Mouse (Mus musculus) left cerebral cortex, postnatal 14 days (tissue): ENCODE data around the gene Bves. TPM values are rescaled to one million over a fixed set of nuclear protein-coding genes. Genes with fewer than 3 reads are reported as not detected.
A peak's percentile ranks its signal among the peaks of the same experiment; 100 is the strongest.
"Not testable (repeated sequence)": the region's sequence is repeated elsewhere in the genome, so short reads cannot be mapped to it uniquely, and the experiment has no call there.

Experiments used
- DNase-seq, 2 experiments: peaks; one replicate each; pipeline ENCODE4 v3.0.0; 2021 to 2022; ENCODE audit warnings: low spot score in 2 of 2, mixed read lengths in 1 of 2
- intact Hi-C: fragments of 180-260 bp; cut with DNase I; formaldehyde crosslinking; loops from one replicate; pipeline ENCODE4 v1.15.1; 2025
- long read RNA-seq, 2 experiments: library from polyadenylated mRNA; stranded (forward); transcript quantifications; one replicate each; pipeline ENCODE4 v2.0.0; 2021
- total RNA-seq, 2 experiments: library from RNA; stranded (reverse); gene quantifications; 2 replicates each; pipeline ENCODE4 v1.2.3; 2021

The Bves gene
- total RNA-seq = under 1 TPM; 0.48 to 0.82 TPM
- long read RNA-seq, experiment 1, full-length matches to known transcripts = 1 of 1 reads
- long read RNA-seq, experiment 1, partial matches to known transcripts = 0 of 1 reads
- long read RNA-seq, experiment 1, other reads (novel, unspliced or antisense) = 0 of 1 reads
- long read RNA-seq, experiment 2 = 0 reads

DNA sequence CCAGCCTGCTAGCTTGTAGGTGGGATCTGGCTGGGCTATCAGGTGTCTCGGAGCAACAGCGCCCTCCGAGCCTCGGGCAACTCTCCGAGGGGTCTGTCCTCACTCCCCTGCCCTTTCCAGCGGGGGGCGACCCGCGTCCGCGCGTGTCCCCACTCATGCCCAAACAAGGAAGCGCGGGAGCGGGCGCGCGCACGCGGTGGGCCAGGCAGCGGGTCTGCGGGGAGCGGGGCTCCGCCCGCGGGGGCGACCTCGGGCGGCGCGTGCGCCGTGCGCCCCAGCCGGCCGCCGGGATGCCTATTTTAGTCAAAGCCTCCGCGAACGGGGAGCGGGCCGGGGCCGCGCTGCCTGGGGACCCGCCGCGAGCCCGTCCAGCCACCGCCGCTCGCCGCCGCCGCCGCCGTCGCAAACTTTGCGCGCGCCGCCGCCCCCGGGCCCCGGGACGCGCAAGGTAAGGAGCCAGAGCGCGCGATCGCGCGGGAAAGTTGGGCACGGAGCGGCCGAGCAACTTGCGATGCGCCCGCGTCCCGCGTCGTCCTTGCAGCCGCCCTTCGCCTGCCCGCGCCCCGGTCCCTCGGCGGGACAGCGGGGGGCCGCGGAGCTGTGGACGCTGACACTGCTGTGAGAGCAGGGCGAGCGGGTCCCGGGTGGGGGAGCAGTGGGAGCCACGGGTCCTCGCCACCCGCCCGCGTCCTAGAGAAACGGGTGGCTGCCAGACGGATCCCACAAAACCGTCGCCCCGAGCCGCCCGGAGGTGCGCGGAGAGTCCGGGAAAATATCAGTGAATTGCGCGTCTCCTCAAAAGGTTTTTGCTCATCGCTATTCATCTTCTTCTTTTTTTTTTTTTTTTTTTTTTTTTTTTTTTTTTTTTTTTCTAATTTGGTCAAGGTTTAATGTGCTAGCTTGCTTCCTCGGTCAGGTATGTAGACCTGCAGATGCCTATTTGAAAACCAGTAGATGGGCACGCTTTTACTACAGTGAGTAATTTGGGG is at the start of gene Bves:
TSS of gene Bves (plus strand) at position 339 of the 989 bp plus-strand sequence.
- DNase-seq = peak in 1 of 2 experiments; percentile 18
- intact Hi-C loops = no loop called here

DNA sequence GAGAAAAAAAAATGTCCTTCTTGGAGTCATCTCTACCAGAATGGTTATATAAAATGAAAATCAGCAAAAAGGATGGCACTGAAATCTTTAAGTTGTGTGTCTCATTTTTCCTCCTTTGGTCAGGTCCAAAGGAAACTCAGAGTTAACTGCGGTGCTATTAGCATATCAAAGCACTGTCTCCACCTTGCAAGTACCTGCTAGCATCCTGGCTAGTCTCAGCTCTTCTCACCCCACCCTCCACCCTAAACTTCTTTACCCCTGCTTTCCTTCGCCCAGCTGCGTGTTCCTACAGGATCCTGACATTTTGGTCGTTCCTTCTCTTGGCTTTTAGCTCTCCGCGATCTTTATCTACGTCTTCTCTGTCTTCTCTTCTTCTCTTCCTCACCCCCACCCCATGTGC is 47.2 kb upstream of the Bves start:
- intact Hi-C loops = no loop called here
- no peak for DNase-seq

DNA sequence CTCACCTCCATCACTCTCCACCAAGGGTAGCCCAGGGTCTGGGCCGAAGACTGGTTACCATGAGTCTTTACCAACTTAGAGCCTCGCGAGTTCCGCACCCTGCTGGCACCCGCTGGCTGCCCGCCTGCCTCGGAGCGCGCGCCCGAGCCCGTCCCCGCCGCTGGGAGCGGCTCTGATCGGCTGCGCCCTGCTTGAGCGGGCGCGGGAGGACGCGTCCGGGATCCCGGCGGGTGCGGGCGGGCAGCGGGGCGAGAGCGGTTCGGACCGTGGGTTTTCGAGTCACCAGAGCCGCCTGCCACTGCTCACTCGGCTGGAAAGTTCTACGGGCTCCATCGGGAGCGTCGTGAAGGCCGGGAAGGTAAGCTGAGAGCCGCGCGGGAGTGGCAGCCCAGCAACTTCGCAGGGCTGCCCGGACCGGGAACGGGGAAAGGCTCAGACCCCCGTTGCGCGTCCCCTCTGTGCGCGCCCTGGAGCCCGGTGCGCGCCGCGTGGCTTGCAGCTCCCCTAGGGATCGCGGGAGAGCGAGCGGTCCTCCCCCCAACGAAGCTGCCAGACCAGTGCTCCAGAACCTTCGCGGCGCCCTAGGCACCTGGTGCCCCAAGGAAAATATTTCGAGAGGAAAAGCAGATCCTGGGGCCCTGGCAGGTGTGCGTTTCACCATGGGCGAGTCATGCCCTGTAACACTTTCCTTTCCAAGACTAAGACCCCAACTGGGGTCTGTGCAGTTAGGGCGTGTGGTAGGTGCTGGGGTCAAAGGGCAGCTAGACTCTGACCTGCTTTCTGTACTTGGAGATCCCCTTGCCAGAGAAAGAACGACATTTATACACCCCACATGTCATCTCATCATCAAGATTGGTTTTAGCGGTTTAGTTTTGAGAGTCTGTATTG is 46.1 kb upstream of the Bves start:
- intact Hi-C loops = no loop called here
- peak in 1 of 2 experiments; percentile 15 for DNase-seq

DNA sequence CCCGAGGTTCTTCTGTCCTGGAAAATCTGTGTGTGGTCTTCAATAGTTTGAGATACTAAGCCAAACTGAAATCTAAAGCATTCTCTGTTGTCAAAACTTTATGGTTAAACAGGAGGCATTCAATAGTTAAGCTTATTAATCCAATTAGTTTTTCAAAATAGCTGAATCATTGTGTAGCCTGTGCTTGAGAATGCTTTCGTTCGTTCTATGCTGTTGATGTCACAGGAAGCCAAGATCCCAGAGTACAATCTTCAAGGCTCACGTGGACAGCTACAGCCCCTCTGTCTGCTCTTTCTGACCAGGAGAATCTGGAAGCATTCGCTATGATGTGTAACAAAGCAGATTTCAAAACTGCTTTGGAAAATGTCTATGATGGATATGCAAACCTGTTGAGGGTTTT is 45.0 kb upstream of the Bves start:
- intact Hi-C loops = no loop called here

DNA sequence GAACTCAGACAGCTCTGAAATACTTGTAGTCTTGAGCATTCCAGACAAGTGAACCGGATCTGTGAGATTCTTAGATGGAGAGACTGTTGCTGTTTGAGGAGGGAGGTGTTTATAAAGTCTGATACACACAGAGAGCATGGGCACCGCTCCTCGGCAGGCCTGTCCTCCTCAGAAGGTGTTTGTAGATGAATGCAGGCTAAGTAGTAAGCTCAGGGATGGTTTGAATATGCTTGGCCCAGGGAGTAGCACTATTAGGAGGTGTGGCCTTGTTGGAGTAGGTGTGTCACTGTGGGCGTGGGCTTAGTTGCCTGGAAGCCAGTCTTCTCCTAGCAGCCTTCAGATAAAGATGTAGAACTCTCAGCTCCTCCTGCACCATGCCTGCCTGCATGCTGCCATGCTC is 43.4 kb upstream of the Bves start:
- DNase-seq, intact Hi-C loops: not testable (repeated sequence)

More for the DNA sequence above, 45.0 kb upstream of the Bves start:
- DNase-seq = no peak

DNA sequence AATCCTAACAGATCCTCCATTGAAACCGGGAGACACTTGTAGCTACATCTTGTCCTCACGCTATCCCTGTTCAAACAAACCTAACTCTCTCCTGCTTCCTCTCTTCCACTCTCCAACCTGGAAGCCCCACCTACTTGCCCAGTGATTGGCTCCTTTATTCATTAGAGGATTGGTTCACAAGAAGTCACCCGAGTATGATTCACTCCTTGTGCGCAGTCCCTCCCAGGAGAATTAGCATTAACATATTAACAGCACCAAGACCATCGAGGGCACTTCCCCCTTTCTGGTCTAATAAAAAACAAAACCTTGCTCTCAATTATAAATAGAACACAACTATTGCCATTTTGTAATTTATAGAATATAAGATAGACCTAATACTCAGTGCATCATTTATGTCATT is 40.5 kb upstream of the Bves start:
- intact Hi-C loops = no loop called here
- no peak for DNase-seq

DNA sequence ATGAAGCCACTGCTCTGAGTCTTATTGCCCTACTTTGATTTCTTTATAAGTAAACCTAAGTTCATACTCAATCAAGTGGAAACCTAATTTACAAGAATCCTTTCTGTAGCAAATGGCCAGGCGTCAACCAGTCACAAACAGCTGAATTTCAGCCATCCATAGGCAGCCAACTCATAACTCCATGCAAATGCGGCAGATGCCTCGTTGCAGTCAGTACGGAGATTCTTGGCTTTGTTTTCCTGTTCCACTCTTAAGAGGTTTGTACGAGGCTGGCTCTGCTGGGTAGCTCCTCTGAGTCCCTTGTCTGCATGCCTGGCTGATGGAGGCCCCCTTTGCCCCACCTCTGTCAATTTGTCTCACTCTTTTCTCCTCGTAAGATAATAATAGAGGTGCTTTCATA is 37.1 kb upstream of the Bves start:
- DNase-seq = peak in 1 of 2 experiments; percentile 5
- intact Hi-C loops = no loop called here

DNA sequence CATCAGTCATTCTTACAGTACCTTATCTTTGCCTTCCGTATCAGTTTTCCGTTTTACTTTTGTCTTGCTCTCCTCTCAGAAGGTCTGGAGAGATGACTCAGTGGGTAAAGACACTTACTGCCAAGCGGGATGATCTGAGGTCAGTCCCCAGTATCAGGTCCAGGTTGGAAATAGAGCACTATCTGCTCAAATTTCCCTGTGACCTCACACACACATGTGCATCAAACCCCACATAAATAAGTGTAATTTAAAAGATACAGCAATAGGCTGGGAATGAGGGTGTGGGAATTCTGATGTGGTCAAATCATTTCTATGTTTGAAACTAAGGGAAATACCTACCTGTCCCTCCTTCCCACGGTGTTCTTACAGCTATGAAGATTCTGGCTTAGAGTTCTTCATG is 36.1 kb upstream of the Bves start:
- no peak for DNase-seq

DNA sequence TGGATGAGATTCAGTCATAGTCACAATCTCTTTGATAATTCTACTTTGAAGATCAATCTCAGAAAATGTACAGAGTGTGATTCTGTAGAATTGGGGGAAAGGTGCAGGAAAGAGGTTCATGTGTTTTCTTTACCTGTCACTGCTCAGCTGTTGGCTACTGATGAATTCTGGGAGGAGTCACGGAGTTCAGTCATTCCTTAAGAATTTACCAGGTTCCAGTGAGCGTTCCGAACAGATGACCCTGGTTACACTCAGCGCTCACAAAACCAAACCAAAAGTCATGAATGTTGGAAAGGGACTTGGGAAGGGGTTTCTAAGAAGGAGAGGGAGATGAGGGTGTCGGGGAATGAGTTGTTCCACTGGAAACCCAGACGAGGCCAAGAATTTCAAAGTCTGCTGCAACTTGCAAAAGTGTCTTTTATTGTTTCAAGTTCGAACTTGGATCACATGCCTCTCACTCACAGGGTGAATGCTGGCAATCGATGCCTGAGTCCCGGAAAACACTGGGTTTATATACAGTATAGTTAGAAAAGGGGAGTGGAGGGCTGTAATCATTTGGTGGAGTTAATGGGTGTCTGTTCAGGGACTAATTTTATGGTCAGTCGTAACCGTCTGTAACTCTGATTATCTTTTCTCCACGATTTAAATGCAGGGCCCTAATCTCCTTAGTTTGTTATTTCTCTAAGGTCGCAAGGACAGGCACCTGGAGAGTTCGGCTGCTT is 32.1 kb upstream of the Bves start:
- DNase-seq = no peak
- intact Hi-C loops = no loop called here

More for the DNA sequence above, 36.1 kb upstream of the Bves start:
- intact Hi-C loops = no loop called here

DNA sequence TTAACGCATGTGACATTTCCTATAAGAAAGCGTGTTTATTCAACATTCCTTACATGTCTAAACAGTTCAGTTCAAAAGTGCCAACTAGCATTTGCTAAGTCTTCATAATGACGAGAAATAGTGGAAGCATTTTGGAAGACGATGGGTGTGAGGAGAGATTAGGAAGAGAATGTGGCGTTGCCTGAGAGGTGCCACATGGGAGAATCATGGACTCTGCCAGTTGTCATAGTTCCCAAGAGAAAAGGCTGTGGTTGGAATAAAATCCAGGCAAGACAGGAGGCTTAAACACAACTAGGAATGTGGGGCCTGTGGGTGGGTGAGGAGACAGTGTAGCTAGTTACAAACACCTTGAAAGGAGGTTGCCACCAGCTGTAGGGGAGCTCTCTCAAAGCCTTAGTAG is 30.4 kb upstream of the Bves start:
- intact Hi-C loops = no loop called here
- peak in 1 of 2 experiments; percentile 18 for DNase-seq

DNA sequence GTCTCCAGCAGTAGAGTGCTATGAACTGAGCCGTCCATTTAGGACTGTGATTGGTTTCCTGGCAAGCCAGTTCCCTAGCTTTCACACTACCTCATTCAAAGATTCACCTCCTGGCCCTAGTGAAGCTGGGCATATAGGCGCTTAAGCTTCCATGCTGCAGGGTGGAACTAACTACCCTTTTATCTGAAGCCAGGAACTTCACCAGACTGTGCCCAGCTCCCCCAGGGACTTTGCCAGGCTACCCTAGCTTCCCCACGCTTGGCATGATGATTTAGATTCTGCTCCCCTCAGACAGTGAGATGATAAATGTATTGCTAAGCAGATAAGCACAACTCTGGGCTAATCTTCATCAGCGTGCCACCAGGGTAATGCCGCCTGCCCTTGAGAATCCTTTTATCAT is 24.4 kb upstream of the Bves start:
- intact Hi-C loops = no loop called here

DNA sequence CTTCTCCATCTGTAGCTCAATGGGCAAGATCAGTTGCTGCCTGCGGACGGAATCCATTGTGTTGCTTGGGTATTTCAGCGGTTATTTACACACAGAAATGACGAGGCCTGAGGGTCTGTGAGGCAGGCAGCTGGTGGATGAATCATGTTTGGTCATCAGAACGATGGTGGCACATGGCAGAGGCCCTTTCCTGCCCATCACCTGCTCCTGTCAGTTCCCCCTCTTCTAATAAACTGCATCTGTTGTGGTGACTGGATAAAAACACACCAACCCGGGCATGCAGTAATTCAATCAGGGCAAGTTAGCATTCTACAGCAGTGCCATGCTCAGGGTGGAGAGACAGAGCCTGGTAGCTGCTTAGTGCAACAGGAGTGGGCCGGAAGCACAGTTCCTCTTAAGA is 23.9 kb upstream of the Bves start:
- no peak for DNase-seq
- intact Hi-C loops = no loop called here

More for the DNA sequence above, 24.4 kb upstream of the Bves start:
- DNase-seq = no peak

DNA sequence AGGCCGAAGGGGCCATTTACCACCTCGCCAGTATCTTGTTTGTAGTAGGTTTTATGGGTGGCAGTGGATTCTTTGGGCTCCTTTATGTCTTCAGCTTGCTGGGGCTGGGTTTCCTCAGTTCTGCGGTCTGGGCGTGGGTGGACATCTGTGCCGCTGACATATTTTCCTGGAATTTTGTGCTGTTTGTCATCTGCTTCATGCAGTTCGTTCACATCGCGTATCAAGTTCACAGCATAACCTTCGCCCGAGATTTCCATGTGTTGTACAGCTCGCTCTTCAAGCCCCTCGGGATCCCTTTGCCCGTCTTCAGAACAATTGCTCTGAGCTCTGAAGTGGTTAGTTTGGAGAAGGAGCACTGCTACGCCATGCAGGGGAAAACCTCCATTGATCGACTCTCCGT is 20.7 kb upstream of the Bves start:
- DNase-seq = no peak
- intact Hi-C loops = no loop called here

DNA sequence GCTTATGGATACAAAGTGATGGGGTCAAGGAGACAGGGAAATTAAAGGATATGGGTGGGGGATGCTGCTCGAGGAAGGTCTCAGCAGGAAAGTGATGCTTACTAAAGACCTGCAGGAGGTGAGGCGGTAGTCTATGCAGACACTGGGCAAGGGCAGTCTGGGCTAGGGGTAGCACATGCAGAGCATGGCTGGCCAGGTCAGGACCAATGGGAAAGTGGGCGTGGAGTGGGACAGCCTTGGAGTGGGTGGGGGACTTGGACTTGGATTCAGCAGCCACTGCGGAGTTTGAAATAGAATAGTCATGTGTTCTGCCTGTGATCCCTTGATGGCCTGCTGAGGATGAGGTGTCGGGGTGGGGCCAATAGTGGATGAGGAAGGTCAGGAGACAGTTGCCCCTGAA is 16.6 kb upstream of the Bves start:
- intact Hi-C loops = no loop called here
- DNase-seq = no peak

DNA sequence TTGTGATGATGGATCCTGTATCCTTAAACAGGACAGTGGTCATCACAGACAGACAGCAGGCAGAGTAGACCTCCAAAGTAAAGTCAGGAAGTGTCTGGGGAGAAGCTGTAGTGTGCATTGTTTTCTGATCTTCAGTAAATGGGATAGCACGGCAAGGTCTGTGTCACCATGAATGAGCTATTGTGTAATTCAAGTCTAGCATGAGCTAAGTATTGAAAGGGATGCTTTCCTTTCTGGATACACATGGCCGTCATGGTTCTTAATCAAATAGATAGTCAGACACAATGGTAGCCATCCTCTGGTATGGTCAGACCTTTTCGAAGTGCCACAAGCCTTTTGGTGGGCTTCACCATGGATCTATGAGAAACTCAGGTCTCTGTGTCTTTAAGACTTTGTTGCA is 15.3 kb upstream of the Bves start:
- intact Hi-C loops = no loop called here
- no peak for DNase-seq

DNA sequence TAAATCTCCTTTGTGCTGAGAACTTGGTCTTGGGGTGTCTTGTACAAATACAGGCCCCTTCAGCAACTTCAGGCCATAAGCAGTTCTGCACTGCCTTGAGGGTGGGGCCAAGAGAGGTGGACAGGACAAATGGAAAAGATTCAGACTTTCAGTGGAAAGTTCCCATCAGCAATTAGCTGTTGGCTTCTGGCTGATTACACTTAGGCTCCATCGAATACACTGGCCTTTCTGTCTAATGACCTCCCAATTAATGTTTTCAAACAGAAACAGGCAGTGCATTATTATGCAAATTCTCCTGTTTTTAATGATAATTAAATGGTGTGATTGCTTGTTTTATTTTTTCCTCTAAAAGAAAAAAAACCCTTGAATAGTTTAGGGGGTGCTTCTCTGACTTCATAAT is 11.4 kb upstream of the Bves start:
- no peak for DNase-seq
- intact Hi-C loops = no loop called here

DNA sequence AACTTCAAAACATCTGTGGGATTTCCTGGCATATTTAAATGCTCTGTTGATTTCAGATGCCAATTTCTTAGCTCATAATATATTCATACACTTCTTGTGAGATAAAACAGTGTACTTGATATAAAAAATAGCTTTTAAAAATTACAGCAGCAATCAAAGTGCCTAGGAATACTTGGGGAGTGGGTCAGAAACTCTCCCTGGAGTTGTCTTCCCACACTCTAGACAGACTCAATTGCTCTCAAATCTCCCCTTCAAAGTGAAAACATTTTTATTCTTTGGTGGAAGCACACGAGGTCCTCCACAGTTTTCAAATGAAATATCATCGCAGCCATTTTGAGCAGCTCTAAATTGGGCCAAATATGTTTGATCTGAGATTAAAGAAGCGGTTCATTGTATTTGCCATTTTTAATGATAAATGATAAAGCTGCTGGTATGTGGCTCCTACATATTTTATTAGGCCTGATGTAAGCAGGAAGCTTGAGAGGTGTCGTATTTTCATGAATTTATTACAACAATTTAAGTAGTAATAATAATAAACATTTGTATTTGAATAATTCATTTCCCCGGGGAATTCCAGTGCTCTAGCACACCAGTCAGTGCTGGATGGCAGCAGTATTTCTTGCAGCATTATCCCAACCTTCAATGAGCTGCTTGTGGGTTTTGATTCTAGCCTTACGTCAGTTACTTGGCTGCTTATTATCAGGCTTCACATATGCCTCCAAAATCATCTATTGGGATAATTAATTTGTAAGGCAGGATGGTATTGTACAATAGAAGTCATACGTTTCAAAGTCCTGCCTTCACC is 7.2 kb upstream of the Bves start:
- intact Hi-C loops = no loop called here
- no peak for DNase-seq

DNA sequence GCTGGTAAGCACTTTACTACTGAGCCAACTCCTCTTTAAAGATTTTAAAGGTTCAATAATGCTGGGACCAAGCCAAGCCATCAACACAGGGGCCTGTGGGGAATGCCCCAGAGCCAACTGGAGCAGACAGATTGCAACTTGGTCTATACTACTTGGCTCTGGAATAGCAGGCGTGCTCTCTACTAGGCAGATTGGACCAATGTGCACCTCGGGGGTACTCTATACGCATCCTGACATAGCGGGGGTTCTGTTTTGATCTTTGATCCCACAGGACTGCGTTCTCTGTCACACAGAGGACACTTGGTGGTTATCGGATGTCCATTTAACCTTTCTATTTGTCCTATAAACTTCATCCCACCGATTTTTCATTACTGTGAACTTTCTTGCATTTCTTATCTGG is 647 bp upstream of the Bves start:
- intact Hi-C loops = no loop called here
- no peak for DNase-seq

DNA sequence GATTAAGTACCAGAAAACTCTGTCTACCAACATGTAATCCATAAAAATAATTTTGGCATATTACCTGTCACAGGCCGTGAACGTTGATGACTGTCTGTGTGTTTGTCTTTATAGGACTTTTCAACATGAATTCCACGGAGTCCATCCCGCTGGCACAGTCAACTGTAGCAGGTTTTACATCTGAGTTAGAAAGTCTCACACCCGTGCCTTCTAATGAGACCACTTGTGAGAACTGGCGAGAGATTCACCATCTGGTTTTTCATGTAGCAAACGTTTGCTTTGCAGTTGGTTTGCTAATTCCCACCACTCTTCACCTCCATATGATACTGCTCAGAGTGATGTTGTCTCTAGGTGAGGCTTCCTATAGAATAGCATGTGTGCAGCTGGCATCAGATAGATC is 3.5 kb downstream of the Bves start:
- no peak for DNase-seq
- intact Hi-C loops = no loop called here
